Mouse (Mus musculus) ZHBTc4 (cell line): ENCODE results near the gene Plekho2.
A peak's percentile ranks its signal among the peaks of the same experiment; 100 is the strongest.

ENCODE experiments used
- DNase-seq: peaks from one replicate; pipeline ENCODE4 v3.0.0-alpha.2; 2011; ENCODE audit warnings: low read depth, low spot score

Gene Plekho2

DNA sequence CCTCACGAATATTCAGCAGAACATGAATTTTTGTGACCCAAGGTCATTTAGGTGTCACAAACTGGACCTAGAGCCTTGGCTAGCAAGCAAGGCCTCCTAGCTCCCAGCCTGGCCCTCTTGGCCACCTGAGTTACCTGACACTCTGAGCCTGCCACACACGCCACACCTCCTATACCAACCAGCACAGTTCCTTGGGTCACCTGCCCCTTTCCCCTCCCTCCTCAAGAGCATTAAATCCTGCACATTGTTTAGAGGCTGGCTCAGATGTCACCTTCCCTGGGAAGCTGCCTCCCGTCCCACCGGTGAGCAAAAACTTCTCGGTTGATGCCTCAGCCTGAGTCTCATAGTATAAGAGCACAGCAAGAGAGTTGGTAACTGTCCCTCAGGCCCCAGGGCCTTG, 48.6 kb downstream of the Plekho2 start:
- no peak for DNase-seq

- DNase-seq: no peak
These were observed 50.2 kb downstream of the Plekho2 start for GRCm38 (mm10) chr9:65529659-65530058.

DNA sequence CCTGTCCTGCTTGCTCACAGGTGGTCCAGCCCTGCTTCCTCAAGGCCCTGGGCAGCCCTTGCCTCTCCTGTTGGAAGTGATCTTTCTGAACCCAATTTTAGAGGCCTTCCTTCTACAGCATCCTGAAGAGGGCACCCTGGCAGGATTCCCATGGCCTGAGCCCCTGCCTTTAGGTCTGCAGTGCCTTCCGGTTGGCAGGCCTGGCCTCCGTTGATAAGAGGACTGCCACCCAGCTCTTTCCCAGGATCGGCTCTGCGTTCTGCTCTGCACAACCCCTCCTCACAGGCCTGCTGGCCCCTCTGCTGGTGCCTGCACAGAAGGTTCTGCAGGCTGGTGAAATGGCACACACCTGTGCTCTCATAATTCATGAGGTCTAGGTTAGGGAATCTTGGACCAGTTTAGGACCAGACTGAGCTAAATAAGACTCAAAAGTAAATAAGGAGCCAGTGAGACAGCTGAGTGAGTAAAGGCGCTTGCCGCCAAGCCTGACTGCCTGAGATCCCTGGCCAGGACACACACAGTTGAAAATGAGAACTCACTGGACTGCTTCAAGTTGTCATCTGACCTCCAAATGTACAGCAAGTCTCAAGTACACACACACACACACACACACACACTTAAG, 51.3 kb downstream of the Plekho2 start:
- no peak for DNase-seq

DNA sequence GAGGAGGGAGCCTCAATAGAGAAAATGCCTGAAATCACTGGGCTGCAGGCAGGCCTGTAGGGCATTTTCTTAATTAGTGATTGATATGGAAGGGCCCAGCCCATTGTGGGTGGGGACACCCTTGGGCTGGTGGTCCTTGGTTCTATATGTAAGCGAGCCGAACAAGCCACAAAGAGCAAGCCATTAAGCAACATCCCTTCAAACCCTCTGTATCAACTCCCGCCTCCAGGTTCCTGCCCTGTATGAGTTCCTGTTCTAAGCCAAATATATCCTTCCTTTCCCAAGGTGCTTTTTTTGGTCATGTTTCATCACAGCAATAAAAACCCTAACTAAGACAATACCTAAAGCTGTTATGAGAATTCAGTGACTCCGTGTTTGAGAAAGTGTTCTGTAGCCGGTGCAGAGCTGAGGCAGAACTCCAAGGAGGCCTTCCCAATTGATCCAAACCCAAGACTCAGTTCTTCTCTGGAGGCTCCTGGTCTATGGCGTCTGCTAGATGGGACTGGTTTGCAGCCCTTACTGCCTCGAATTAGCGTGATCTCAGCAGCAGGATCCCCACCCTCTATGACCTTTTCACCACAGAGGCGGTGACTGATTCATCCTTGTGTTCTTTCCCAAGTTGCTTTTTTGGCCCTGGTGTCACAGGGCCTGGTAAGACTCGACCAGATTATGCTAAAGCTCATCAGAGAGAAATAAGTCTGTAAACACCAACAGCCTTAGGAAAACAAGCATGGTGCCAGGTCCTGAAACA, 54.2 kb downstream of the Plekho2 start:
- no peak for DNase-seq

GRCm38 (mm10) chr9:65523611-65524364, 56.1 kb downstream of the Plekho2 start:
- peak; percentile 91 for DNase-seq

- DNase-seq: no peak
These were observed 59.3 kb downstream of the Plekho2 start for GRCm38 (mm10) chr9:65520505-65520876.

GRCm38 (mm10) chr9:65519807-65520504, 59.9 kb downstream of the Plekho2 start, which contains the start of gene Ankdd1a:
Gene Ankdd1a, minus strand, starts transcription at chr9:65520193.
- peak; percentile 62 for DNase-seq

DNA sequence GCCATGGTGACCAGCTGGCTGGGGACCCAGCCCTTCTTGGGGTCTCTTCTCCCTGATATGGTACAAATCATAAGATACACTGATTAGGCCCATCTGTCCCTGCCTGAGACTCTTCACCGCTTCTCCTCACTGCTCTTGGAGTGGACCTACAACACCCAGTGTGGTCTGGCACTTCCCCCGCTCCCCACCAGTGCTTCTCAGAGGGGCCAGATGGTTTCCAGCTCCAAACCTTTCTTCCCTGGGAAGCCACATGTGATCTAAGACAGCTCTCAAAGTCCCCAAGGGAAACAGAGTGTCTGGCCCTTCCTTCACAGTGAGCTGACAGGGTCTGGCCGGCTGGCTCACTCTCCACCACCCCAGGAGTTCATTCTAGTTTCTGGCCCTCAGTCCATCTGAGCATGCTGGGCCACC, 65.0 kb downstream of the Plekho2 start:
- no peak for DNase-seq

DNA sequence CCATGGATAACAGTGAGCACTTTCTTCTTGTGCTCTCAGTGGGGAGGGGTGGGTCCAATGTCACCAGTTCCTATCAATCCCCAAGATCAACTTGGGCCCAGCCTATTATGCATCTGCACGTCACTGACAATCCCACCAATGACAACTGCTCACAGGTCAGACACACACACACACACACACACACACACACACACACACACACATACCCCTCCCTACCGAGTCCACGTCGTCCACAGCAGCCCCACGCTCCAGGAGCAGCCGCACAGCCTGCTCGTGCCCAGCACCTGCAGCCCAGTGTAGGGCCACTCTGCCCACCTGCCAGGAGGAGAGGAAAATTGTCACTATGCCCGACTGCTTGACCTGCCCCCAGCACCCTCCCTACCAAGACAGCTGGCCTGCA, 65.4 kb downstream of the Plekho2 start:
- DNase-seq: no peak

DNA sequence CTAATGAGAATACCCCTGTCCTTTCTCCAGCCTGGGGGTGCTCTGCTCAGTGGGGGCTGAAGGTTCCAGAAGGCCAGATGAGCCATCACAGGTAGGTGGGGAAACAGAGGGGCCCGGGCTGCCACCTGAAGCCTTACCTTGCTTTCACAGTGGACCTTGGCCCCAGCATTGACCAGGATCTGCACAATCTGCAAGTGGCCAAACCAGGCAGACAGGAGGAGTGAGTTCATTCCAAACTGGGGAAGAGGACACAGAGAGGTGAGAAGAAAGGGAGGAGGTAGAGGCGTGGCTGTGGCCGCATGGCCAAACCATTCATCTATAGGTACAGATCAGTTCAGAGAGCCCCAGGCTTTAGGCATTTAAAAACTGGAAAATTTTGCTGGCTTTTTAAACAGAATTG, 67.3 kb downstream of the Plekho2 start:
- no peak for DNase-seq

GRCm38 (mm10) chr9:65508449-65508848, 71.4 kb downstream of the Plekho2 start:
- DNase-seq: no peak

DNA sequence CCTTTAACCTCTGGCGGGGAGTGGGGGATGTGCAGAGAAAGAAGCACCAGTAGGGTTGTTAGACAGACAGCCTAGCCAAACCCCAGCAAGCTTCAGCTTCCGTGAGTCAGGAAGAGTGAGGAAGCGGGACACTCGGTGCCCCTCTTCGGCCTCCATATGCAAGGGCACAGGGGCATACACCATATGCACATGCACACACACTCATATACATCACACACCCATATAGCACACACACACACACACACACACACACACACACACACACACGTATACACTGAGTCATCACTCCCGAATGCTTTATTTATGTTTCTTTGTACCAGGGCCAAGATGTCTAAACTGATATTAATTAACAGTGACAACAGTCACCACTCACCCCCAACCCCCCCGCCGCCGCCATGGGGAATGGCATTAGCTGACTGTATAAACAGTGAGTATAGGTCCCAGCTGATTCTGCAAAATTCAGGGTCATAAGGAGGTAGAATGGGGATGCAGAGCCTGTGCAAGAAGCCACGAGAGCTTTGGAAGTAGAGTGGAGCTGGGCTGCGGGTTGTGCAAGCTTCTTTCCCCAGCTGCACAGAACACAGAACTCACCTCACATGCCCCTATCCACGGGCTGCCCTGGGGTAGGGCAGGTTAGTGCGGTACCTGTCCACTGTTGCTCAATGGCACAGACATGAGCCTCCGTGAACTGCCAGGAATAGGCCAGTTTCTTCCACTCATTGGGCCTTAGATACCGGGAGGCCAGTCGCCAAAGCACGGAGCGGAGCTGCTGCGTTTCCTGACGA, 76.9 kb downstream of the Plekho2 start:
- no peak for DNase-seq
